Mouse (Mus musculus) thymus, postnatal 14 days (tissue): ENCODE measurements at regions not wholly inside any gene's neighbourhood (a gene's known extent, or its start where the extent isn't known, plus 50 kb on each side); places are given as distances from the start of the nearest gene placed in this dataset.

Experiments
- DNase-seq: peaks from one replicate; pipeline ENCODE4 v3.0.0; 2021

GRCm38 (mm10) chr3:128723100-128723499 lies 476.6 kb upstream of the Pitx2 start:
- no peak for DNase-seq

- no peak for DNase-seq
Measured at GRCm38 (mm10) chr3:128720276-128720675, 479.4 kb upstream of the Pitx2 start.

- DNase-seq, result no peak
Measured at GRCm38 (mm10) chr3:128719226-128719625, 480.5 kb upstream of the Pitx2 start.

- no peak for DNase-seq
Measured at GRCm38 (mm10) chr3:128707270-128707669, 492.4 kb upstream of the Pitx2 start.

GRCm38 (mm10) chr3:128668468-128669127 lies 531.1 kb upstream of the Pitx2 start:
- no peak for DNase-seq

- no peak for DNase-seq
Measured at GRCm38 (mm10) chr3:128665184-128665583, 534.5 kb upstream of the Pitx2 start.

GRCm38 (mm10) chr3:128636960-128637755 lies 562.5 kb upstream of the Pitx2 start:
- DNase-seq, result no peak

- DNase-seq, result no peak
Measured at GRCm38 (mm10) chr3:128627696-128628095, 572.0 kb upstream of the Pitx2 start.

GRCm38 (mm10) chr3:128616675-128617074 lies 583.0 kb upstream of the Pitx2 start:
- DNase-seq, result no peak

- DNase-seq, result no peak
Measured at GRCm38 (mm10) chr3:128613657-128614056, 586.0 kb upstream of the Pitx2 start.

- no peak for DNase-seq
Measured at GRCm38 (mm10) chr3:128610731-128611130, 588.9 kb upstream of the Pitx2 start.

GRCm38 (mm10) chr3:128608694-128609093 lies 591.0 kb upstream of the Pitx2 start:
- DNase-seq, result no peak

GRCm38 (mm10) chr3:128575339-128576129 lies 624.1 kb upstream of the Pitx2 start:
- no peak for DNase-seq

GRCm38 (mm10) chr3:128570551-128570950 lies 629.1 kb upstream of the Pitx2 start:
- no peak for DNase-seq

GRCm38 (mm10) chr3:128565386-128565785 lies 634.3 kb upstream of the Pitx2 start:
- DNase-seq, result no peak

GRCm38 (mm10) chr3:128546416-128547327 lies 650.5 kb upstream of the Fam241a start:
- DNase-seq, result no peak

- DNase-seq, result no peak
Measured at GRCm38 (mm10) chr3:128525427-128525826, 629.3 kb upstream of the Fam241a start.

- DNase-seq, result no peak
Measured at GRCm38 (mm10) chr3:128520671-128521103, 624.6 kb upstream of the Fam241a start.

GRCm38 (mm10) chr3:128519913-128520316 lies 623.8 kb upstream of the Fam241a start:
- DNase-seq, result no peak

GRCm38 (mm10) chr3:128518806-128519205 lies 622.7 kb upstream of the Fam241a start:
- no peak for DNase-seq

- no peak for DNase-seq
Measured at GRCm38 (mm10) chr3:128471111-128471510, 575.0 kb upstream of the Fam241a start.

GRCm38 (mm10) chr3:128429706-128430105 lies 533.6 kb upstream of the Fam241a start:
- DNase-seq, result no peak
